Mouse (Mus musculus) spleen, adult 12 weeks (tissue): ENCODE measurements at regions not wholly inside any gene's neighbourhood (a gene's known extent, or its start where the extent isn't known, plus 50 kb on each side); places are given as distances from the start of the nearest gene placed in this dataset.

Source experiments
- DNase-seq: peaks from one replicate; pipeline ENCODE4 v3.0.0; 2022; ENCODE audit warnings: low spot score

DNA sequence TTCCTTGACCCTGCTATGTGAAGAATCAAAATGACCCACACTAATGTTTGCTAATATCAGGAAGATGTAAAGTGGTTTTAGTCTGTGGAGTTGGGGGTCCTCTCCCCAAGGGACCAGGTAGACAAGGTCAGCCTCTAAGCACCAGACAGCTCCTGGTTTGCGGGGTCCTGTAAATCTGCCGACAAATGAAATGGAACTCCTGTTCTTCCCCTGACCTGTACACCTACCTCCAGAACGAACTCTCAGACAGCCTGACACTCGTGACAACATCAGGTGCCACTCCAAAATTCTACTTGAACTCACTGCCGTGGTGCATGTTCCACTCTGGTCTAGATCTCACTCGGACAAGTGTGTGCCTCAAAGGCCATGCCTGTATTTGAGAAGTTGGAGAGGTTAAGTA is 121.8 kb upstream of the Cdkn3 start:
- DNase-seq: no peak

DNA sequence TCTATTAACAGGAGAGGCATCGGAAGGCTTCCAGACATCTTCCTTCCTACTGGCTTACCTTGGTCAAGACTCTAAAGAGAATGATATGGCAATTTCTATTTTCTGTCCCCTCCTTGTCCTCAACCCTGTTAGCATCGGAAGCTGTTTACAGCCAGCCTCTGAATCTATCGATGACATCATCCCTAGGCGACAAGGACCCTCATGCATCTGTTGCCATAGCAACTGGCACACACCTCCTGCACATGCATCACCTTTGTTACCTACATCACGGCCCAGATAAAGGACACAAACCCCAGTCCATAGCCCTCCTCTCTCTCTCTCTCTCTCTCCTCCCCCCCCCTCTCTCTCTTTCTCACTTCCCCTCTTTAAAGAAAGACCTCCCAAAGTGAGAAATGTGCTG is 123.1 kb upstream of the Cdkn3 start:
- no peak for DNase-seq

- no peak for DNase-seq
Measured at GRCm38 (mm10) chr14:46636364-46636763, 124.0 kb upstream of the Cdkn3 start.

DNA sequence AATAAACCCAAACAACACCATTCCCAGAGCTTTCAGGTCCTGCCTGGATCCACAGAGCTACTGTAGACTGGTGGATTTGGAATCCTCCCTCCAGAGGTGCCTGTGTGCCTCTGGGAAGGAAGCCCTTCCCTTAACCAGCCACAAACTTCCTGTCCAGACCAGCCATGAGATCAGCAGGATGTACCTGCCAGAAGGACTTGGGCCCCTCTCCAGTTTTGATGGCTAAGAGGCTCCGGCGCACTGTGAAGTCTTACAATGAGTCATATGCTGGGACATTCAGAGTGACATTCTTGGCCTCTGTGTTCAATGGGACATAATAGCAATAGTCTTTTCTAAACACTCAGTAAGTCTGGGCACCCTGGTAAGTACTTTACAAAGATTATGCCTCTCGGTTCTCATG is 125.0 kb upstream of the Cdkn3 start:
- DNase-seq: no peak

DNA sequence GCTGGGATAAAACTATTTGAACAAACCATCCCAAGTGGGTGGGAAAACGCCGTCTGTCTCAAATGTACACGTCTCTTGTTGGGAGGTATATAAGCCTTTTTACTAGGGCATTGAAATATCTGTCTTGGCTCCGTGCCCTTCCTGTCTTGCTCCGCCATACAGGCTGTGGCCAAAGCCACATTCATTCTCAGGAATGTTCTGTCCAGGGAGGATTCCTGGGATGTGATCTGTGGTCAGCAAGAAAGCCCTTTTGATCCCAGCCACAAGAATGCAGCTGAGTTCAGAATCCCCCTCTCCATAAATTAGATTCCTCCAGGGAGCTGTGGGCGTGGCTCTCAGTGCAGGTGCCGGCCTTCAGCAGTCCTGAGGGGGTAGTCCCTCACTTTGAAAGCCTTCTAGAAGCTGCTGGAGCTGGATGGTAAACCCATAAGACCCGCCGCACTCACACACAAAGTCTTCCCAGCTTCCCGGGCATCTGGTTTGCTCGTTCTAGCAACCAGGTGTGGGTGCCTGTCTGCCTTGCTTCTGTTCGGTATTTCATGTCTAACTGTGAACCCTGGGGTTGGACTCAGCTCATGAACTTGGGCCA is 125.6 kb upstream of the Cdkn3 start:
- no peak for DNase-seq

GRCm38 (mm10) chr14:46634251-46634650 is 126.1 kb upstream of the Cdkn3 start:
- DNase-seq: no peak

GRCm38 (mm10) chr14:46627690-46628089 is 132.7 kb upstream of the Cdkn3 start:
- no peak for DNase-seq

DNA sequence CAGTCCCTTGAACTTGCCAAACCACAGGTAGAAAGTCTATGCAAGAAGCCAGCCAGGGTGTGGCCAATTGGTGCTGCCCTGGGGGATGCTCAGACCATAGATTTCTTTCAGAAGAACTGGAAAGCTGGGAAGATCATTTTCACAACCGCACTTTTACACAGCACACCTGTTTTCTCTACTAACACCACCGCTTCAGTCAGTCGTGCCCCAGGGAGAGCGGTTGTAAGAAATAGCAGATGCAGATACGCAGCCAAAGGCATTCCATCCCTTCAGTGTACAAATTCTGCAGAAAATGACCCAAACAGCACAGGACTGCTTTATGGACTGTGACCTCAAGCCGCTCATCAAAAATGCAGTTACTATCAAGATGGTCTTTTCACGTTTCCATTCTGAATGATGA is 134.6 kb upstream of the Cdkn3 start:
- DNase-seq: no peak

GRCm38 (mm10) chr14:46623645-46624044 is 136.7 kb upstream of the Cdkn3 start:
- DNase-seq: no peak

DNA sequence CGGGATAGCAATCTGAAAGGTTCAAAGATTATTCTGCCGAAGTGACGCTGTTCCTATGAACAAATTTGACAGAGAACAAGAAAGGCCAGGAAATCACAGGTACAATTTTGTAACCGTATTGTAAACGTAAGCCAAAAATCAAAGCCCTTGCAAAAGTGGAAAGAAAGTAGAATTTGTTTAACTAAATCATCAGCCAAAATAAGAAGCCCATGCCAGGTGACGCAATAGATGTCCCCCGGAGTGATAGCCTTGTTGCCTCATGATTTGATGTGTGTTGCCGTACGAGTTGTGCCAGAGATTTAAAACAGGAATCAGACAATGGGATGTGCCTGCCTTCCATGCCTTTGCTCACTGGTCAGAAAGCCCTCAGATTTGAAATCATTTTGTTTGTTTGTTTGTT is 144.3 kb upstream of the Cdkn3 start:
- no peak for DNase-seq

GRCm38 (mm10) chr14:46614936-46615335 is 145.4 kb upstream of the Cdkn3 start:
- no peak for DNase-seq

- DNase-seq: no peak
Measured at GRCm38 (mm10) chr14:46613748-46614147, 146.6 kb upstream of the Cdkn3 start.

- no peak for DNase-seq
Measured at GRCm38 (mm10) chr14:46613211-46613610, 147.1 kb upstream of the Cdkn3 start.

- no peak for DNase-seq
Measured at GRCm38 (mm10) chr14:46612584-46612983, 147.8 kb upstream of the Cdkn3 start.

DNA sequence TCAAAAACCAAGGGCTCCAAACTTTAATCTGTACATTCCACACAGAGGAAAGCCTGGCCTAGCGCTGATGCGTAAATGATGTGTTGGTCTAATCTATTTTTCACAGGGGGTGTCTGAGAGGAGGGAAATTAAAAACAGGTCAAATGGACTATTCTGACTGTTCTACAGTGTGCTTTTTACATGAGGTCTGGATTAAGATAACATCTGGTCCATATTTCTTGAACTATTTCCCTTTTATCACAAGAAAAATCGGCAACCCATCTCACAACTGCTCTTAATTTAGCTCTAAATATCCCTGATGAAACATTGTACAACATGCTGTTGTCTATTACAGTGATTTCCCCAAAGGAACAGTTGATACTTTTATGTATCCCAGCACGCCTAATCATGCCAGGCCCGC is 149.4 kb upstream of the Cdkn3 start:
- no peak for DNase-seq

DNA sequence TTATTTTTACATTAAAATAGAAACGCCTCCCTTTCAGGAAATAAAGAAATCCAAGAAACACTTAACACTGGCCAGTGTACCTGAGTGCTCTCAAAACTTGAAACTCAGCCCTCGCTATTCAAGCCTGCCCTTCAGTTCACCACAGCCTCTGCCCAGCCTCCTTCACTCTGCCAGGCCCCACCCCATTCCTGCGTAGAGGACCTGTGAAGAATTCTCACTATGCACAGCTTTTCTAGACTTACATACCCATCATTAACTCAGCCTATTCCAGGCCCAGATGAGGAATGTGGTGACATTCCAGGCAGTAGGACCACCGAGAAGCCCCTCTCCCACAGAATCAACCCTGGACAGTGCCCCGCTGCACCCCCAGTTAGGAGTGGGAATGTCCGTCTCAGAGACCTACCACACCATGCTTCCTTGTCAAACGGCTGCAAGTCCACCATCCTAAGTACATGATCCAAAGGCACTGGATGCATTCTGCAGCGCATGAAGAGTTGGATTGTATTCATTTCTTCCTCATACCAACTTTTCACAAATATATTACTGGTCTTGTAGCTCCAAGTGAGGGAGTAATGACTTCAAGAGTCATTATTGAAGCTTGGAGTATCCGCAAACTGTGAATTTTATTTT is 150.0 kb upstream of the Cdkn3 start:
- DNase-seq: no peak

GRCm38 (mm10) chr14:46606694-46607093 is 153.6 kb upstream of the Cdkn3 start:
- DNase-seq: no peak

GRCm38 (mm10) chr14:46606037-46606436 is 154.3 kb upstream of the Cdkn3 start:
- DNase-seq: no peak

GRCm38 (mm10) chr14:46604886-46605531 is 155.3 kb upstream of the Cdkn3 start:
- DNase-seq: no peak

DNA sequence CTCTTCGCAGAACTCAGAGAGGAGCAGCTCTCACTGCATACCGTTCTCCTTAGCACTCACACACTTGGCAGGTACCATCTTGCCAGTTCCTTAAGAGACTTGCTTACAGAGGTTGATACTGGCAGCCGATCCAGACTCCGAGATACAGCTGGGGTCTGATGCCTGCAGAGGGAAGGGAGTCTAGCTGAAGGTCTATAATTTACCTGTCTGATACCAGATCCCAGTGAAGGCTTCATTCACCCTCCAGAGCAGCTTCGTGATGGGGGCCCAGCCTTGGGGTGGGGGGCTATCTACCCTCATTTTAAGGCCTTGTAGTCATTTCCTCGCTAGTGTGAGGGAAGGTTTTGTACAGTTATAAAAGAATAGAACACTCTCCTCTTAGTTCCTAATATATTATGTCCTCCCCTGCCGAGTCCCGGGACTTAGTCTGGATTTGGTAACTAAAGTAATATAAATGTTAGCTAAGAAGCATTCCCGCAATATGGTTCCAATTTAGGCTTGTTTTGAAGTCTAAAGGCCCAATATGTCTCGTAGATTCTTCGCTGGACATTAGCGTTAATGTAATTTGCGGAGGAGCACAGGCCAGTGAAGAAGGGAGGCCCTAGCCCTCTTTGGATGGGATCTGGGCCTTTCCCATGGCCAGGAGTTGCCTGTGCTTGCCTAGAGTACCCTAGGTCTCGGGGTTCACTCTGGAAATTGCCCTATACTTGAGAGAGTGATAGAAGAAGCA is 156.0 kb upstream of the Cdkn3 start:
- DNase-seq: no peak

- no peak for DNase-seq
Measured at GRCm38 (mm10) chr14:46596696-46597359, 163.5 kb upstream of the Cdkn3 start.

DNA sequence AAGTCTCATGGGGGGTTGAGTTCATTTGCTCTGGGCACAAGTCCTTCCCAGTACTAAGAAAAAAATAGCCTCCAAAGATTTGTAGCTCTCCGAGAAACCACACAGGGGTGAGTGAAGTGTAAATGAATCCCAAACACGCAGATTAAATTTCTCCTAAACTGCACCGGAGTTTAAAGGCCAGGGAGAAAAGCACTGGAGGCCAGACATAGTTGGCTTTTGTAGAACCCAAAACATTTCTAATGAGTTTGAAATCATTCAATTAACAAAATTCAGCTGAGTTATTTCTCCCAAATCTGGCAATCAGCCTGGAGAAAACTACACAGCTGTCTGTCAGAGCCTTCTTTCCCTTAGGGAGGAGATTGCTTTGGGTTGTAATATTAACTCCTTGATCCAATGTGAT is 166.2 kb upstream of the Cdkn3 start:
- DNase-seq: no peak
